Mouse (Mus musculus) ES-E14 (cell line): ENCODE results near the gene Actr1a. TPM values are rescaled to one million over a fixed set of nuclear protein-coding genes. Genes with fewer than 3 reads are reported as not detected.

Experiments
- DNase-seq: peaks from one replicate; pipeline ENCODE4 v3.0.0-alpha.2; 2013; ENCODE audit warnings: low read depth, low spot score
- H3K27ac ChIP-seq: 2 replicates; pipeline ENCODE4 v1.5.1; 2012; ENCODE audit warnings: low read depth, mild to moderate bottlenecking, low read length, moderate library complexity, mixed read lengths; ENCODE audit not compliant: poor library complexity, insufficient read depth, severe bottlenecking
- H3K36me3 ChIP-seq: 2 replicates; pipeline ENCODE4 v1.6.1; 2012; ENCODE audit warnings: mild to moderate bottlenecking, low read length, moderate library complexity, mixed read lengths; ENCODE audit not compliant: control insufficient read depth, poor library complexity, insufficient read depth, severe bottlenecking
- H3K4me1 ChIP-seq, 2 experiments: fragments of 150-350 bp in 1 of 2; sonication (generic) in 1 of 2; 2 replicates each; pipeline ENCODE4 v1.6.1; 2012; ENCODE audit warnings: low read length in 2 of 2, mild to moderate bottlenecking in 1 of 2, mixed read lengths in 1 of 2; ENCODE audit not compliant: control insufficient read depth in 2 of 2, insufficient read depth in 2 of 2, poor library complexity in 1 of 2
- H3K4me3 ChIP-seq, 2 experiments: fragments of 150-350 bp in 1 of 2; sonication (generic) in 1 of 2; 2 replicates each; pipeline ENCODE4 v1.5.1; 2012; ENCODE audit warnings: low read length in 2 of 2, low read depth in 1 of 2, mild to moderate bottlenecking in 1 of 2, mixed read lengths in 1 of 2; ENCODE audit not compliant: insufficient read depth in 1 of 2, poor library complexity in 1 of 2, severe bottlenecking in 1 of 2
- H3K9ac ChIP-seq: 2 replicates; pipeline ENCODE4 v1.6.1; 2012; ENCODE audit warnings: low read depth, mild to moderate bottlenecking, low read length, mixed read lengths; ENCODE audit not compliant: poor library complexity, insufficient read depth, severe bottlenecking
- H3K9me3 ChIP-seq: fragments of 150-350 bp; sonication (generic); 2 replicates; pipeline ENCODE4 v1.6.1; 2012; ENCODE audit warnings: low read depth, mild to moderate bottlenecking, low read length; ENCODE audit not compliant: control insufficient read depth, insufficient read depth
- CHD2 ChIP-seq: IDR thresholded peaks from 2 replicates; pipeline ENCODE4 v1.6.1; 2014; ENCODE audit warnings: mild to moderate bottlenecking, low read depth, low read length, inconsistent platforms
- HCFC1 ChIP-seq: IDR thresholded peaks from 2 replicates; pipeline ENCODE4 v1.6.1; 2012; ENCODE audit warnings: low read length, inconsistent platforms, borderline replicate concordance; ENCODE audit not compliant: insufficient read depth
- MAFK ChIP-seq: IDR thresholded peaks from 2 replicates; pipeline ENCODE4 v1.6.1; 2014; ENCODE audit warnings: mild to moderate bottlenecking, low read depth, low read length, inconsistent platforms; ENCODE audit not compliant: insufficient read depth
- ZC3H11A ChIP-seq: IDR thresholded peaks from 2 replicates; pipeline ENCODE4 v1.6.1; 2012; ENCODE audit warnings: low read depth, mild to moderate bottlenecking, inconsistent platforms, low read length, borderline replicate concordance
- ZNF384 ChIP-seq: IDR thresholded peaks from 2 replicates; pipeline ENCODE4 v1.6.1; 2012; ENCODE audit warnings: low read depth, low read length, inconsistent platforms
- in situ Hi-C, 2 experiments: fragments of 600-800 bp; cut with MboI; formaldehyde crosslinking; loops; one replicate each; pipeline ENCODE4 v1.15.1; 2025; ENCODE audit warnings: low sequenced_read_pairs in 2 of 2, inconsistent platforms in 1 of 2; ENCODE audit not compliant: unreplicated experiment in 2 of 2
- total RNA-seq: library from RNA; depleted of rRNA; stranded (reverse); fragments of 300-350 nt; gene quantifications from 2 replicates; pipeline ENCODE4 v1.2.3, GENCODE M21; 2012; rRNA removed

Actr1a gene
- total RNA-seq, result 66.7 and 85.7 TPM in 2 replicates

DNA sequence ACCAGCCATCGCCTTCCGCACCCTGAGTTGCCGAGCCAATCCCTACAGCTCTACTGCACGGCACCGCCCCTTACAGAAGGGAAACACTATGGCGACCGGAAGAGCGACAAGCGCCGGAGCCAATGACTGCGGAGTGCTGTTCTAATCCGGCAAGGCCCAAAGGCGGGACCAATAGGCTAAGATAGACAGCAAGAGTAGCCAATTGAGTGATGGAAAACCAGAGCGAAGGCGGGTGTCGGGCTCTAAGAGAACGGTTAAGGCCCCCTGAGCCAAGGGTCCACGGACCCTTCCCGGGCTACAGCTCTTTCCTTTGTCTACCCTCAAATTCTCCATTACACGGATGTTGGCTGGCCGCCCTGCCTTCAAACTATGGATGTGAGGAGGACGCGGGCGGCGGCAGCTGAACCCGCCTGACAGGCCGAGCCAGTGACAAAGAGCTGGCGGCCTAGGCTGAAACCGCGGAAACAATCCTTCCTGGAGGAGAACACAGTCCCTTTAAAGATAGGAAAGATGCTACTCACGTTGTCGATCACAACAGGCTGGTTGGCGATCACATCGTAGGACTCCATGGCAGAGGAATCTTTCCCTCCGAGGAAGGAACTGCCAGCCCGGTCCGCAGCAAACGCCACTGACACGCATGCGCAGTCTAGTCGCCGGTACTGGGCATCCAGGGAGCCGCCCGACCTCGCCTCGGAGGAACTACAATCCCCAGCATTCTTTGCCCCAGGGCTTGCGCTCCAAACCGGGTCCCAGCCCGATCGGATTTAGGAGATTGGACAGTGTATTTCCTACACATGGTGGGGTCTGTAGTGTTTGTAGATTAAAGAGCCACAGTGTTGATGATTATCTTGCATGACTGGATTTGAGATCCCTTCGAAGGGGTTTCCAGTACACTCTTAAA lies at the start of gene Actr1a:
TSS of gene Actr1a (minus strand) at position 640 of the 901 bp plus-strand sequence.
- DNase-seq, result peak; percentile 99
- H3K4me1 ChIP-seq, result peaks cover 2% of the 10 kb centered on the region in 2 experiments; a peak in 2 of 4 replicates
- H3K9ac ChIP-seq, result peak within 1 kb of the TSS; percentile 56
- in situ Hi-C loops, result no loop called here
- no peaks in the 10 kb centered on the region for H3K9me3 ChIP-seq
- peak within 1 kb of the TSS; percentile 70 to 83 for H3K4me3 ChIP-seq
- TF ChIP-seq MAFK, result no peak
- peak; percentile 92 for TF ChIP-seq HCFC1
- no peak for TF ChIP-seq ZC3H11A
- TF ChIP-seq CHD2, result peak; percentile 92
- no peak for TF ChIP-seq ZNF384
- no peak within 1 kb of the TSS for H3K27ac ChIP-seq
- no peaks in the 10 kb centered on the region for H3K36me3 ChIP-seq

DNA sequence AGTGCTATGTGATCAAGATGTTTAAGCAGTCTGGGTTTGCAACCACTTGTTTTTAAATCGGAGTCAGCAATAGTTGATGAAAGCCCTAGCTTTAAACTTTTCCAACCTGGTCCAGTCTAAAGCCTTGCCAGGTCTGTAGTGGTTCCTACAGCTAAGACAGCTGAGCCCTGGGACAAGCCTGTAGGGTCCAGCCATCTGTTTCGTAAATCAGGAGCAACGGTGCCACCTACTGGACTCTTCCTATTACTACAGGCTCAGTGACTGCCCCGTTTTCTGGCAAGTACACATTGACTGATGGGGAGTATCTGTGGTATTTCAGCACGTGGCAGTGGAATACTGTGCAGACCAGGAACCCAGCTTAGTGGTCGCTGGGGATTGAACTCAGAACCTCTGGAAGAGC lies 48.7 kb upstream of the Actr1a start:
- H3K27ac ChIP-seq, result no peak overlapping the region
- peaks cover 0 to 16% of the 10 kb centered on the region in 2 experiments; a peak in 2 of 4 replicates for H3K4me1 ChIP-seq
- in situ Hi-C loops, result no loop called here
- H3K9me3 ChIP-seq, result no peaks in the 10 kb centered on the region
- H3K4me3 ChIP-seq, result no peak overlapping the region
- no peaks in the 10 kb centered on the region for H3K36me3 ChIP-seq
- no peak overlapping the region for H3K9ac ChIP-seq
- TF ChIP-seq ZC3H11A (no peak), HCFC1 (0 out of 2 replicates have a peak, but pooled peaks have one; percentile 23)
- peak; percentile 94 for DNase-seq

GRCm38 (mm10) chr19:46443509-46443908 lies 48.0 kb upstream of the Actr1a start:
- Histone ChIP-seq H3K9me3 (no peaks in the 10 kb centered on the region), H3K27ac (no peak overlapping the region), H3K4me1 (peaks cover 0 to 16% of the 10 kb centered on the region in 2 experiments; a peak in 2 of 4 replicates), H3K9ac (no peak overlapping the region), H3K4me3 (no peak overlapping the region), H3K36me3 (no peaks in the 10 kb centered on the region)
- TF ChIP-seq ZC3H11A (no peak), HCFC1 (no peak), CHD2 (no peak), MAFK (no peak), ZNF384 (no peak)
- in situ Hi-C loops, result no loop called here
- no peak for DNase-seq

GRCm38 (mm10) chr19:46435492-46435891 lies 39.9 kb upstream of the Actr1a start:
- DNase-seq, result peak; percentile 89
- H3K27ac ChIP-seq, result no peak overlapping the region

More at GRCm38 (mm10) chr19:46435492-46435891, 39.9 kb upstream of the Actr1a start:
- Histone ChIP-seq H3K4me1 (peaks cover 2 to 11% of the 10 kb centered on the region in 2 experiments; a peak in 3 of 4 replicates), H3K9ac (no peak overlapping the region), H3K9me3 (no peaks in the 10 kb centered on the region), H3K4me3 (no peak overlapping the region), H3K36me3 (no peaks in the 10 kb centered on the region; the same call in 1 of the 2 replicates)
- in situ Hi-C loops, result no loop called here
- no peak for TF ChIP-seq MAFK
- no peak for TF ChIP-seq CHD2
- no peak for TF ChIP-seq ZNF384
- TF ChIP-seq HCFC1, result no peak
- 0 out of 2 replicates have a peak, but pooled peaks have one; percentile 10 for TF ChIP-seq ZC3H11A
